Mouse (Mus musculus) inflammation-experienced regulatory T-cells, adult 6 months (primary cell): ENCODE results near the gene Nrgn. TPM values are rescaled to one million over a fixed set of nuclear protein-coding genes. Genes with fewer than 3 reads are reported as not detected.

ENCODE experiments used
- ATAC-seq: one replicate; pipeline ENCODE4 v1.8.0; 2017
- polyA plus RNA-seq, 3 experiments: library from polyadenylated mRNA; unstranded; fragments of 100-300 nt; shearing (Covaris generic); gene quantifications; one replicate each; pipeline ENCODE4 v1.2.1; 2017

Nrgn gene
- polyA plus RNA-seq = 10 to 100 TPM in 1 of 3 experiments, under 1 TPM in 1, not detected in 1; 0.58 to 21.3 TPM

DNA sequence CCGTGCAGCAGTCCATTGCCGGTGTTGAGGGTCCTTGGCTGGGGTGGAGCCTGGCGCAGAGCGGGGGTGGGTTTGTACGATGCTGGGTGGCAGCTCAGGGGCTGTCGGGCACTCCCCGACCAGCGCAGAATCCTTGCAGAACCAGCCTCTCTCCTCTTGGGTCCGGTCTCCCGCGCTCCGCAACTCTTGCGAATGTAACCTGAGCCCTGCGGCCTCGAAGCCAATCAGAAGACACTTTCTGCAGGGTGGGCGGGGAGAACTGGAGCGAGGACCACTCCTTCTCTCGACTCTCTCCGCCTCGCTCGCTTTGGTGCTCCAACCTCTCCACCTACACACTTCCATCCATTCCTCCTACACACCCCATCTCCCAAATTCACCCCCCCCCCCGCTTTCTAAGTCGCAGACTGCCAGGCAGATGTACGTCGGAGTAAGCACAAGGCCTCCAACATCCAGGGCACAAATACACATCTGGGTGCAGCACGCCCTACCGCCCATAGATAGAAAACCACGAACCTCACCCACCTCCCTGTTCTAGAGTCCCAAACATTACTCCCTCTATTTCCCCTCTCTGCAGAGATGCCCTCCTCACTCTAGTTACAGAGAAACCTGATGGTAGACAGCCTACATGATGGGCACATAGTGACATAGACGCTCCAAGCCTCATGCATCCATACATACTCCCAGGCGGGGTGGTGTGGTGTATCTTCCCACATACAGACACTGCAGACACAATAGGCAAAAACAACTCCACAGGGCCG lies at the start of gene Nrgn:
Nrgn (minus strand) TSS at position 369 of the 758 bp plus-strand sequence.
- ATAC-seq = peak; percentile 56

DNA sequence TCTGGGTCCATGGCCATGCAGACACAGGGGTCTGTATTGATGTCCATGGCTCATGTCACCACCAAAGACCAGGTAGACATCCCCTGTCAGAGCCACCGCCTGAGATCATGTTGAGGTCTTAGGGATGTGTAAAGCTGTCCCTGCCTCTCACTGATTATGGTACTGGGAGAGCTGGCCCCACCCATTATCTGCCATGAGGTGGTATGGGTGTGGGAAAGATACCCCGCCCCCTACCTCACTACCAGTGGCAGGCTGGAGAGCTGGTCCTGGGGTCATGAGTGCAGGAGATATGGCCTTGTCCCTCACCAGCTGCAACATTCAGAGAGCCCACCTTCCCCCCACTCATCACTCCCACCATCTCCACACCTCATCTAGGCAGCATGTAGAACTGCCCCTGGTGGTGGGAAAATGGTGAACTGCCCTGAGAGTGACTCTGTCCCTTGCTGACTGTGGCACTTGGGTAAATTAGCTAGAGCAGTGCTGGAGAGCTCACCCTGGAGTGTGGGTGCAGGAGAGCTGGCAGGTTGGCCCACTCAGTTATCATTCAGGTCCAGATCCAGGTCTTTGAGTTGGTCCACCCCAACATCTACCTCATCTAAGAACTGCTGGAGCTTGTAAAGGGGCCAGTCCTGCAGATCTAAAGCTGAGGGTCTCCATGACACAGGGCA lies 48.0 kb upstream of the Nrgn start:
- no peak for ATAC-seq

DNA sequence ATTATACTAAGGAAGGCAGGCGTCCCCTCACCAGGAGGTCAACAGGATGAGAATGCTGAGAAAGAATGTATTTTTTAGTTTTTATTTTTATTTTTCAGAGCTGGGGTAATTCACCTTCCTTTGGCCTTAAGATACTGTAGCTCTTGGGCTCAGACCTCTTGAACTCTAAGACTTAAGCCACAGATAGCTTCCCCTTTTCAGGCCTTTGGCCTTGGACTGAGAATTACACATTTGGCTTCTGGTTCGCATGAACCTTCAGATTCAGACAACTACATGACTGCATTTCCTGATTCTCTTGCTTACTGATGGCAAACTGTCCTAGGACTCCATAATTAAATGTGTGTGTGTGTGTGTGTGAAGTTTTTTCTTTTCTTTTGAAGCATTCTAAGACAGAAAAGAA lies 45.9 kb upstream of the Nrgn start:
- ATAC-seq = no peak

DNA sequence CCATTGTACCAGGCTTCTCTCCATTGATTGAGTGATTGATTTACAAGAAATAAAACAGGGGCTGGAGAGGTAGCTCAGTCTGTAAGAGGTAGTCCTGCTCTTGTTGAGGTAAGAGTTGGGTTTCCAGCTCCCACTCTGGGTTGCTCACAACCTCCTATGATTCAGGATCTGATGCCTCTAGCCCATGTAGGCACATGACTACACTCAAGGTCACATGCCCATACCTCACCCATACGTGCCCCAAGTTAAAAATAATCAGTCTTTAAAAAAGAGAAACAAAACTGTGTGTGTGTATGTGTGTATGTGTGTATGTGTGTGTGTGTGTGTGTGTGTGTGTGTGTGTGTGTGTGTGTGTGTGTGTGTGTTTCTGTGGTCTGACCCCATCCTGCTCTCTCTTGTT lies 42.9 kb upstream of the Nrgn start:
- no peak for ATAC-seq

DNA sequence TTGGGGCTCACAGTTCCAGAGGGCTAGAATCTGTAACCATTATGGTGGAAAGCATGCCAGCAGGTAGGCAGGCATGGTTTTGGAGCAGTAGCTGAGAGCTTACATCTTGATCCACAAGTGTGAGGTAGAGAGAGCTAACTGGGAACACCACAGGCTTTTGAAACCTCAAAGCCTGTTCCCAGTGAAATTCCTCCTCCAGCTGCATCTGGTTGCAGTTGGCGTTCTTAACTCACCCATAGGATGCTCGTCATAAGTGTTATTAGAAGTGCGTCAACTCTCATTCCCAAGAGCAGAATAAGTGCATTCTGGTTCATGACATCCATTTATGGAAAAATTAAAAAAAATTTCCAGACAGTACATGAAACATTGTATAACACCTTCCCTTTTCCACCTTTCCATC lies 41.0 kb upstream of the Nrgn start:
- no peak for ATAC-seq

DNA sequence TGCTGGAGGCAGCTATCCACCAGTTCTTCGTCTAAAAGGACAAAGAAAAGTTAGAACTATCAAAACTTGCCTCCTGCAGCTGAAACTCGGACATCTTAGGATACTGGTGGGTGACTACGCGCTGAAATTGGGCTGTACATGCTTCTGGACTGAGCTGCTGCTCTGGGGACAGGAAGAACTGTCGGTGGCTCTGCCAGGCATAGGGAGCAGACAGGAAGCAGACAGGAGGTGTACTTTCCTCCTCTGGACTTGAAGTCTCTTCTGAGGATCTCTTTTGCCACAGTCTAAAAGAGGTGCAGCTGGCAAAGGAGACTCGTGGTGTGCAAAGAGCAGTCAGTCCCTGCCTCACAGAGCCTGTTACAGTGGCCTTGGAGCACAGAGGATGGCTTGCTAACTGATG lies 39.9 kb upstream of the Nrgn start:
- no peak for ATAC-seq

DNA sequence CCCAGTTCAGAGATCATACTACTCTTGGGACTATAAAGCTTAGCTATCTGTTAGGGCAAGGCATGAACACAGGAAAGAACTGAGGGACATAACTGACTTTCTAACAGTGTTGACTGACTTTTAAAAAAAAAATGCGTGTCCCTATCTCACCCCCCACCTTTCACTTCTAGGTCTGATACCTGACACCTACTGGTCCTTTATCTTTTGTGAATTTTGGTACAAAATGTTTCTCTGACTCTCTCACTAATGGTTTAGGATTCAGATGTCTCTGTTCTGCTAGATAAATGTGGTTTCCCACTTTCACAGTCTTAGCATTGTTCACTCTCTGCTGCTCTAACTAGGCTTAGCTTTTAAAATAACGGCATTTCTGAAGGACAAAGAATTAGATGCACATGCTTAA lies 39.3 kb upstream of the Nrgn start:
- no peak for ATAC-seq

DNA sequence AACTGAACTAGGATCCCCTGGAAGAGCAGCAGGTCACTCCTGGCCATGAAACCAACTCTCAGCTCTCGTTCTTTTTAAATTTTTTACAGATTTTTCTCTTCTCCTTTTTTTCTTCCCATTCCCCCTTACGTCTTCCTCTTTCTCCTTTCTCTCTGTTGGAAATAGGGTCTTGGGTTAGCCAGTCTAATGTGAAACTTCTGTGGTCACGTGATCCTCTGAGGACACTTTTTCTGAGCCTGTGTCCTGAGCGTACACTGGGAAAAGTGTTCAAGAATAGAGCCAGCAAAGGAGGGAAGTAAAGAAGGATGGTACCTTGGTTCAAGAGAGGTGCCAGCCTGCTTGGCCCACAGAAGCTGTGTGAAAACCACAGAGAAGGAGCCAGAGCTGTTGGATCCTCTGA lies 37.7 kb upstream of the Nrgn start:
- no peak for ATAC-seq

DNA sequence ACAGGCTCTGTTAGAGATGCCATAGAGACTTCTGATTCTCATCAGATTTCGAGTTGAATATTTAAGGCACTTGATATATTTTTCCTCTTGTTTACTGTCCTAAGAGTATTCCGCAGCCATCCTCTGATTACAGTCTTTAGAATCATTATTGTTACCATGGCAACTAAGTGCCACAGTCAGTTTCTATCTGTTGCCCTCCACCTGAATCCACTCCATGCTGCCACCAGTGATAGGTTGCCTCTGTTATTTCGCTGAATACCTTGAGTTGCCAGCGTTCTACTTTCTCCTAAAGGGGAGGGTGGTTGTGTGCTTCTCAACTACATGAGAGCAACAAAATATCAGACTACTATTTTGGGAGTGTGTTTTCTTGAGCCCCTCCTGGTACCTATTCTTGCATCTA lies 34.0 kb upstream of the Nrgn start:
- no peak for ATAC-seq

DNA sequence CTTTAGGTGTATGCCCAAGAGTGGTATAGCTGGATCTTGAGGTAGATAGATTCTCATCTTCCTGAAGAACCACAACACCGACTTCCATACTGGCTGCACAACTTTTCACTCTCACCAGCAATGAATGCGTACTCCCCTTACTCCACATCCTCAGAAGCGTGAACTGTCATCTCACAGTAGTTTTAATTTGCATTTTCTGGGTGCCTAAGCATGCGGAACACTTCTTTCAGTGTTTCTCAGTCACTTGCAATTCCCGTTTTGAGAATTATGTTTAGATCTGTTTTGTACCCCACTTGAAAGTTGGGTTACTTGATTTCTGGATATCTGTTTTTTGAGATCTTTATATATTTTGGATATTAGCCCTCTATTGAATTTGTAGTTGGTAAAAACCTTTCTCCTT lies 30.9 kb upstream of the Nrgn start:
- no peak for ATAC-seq

DNA sequence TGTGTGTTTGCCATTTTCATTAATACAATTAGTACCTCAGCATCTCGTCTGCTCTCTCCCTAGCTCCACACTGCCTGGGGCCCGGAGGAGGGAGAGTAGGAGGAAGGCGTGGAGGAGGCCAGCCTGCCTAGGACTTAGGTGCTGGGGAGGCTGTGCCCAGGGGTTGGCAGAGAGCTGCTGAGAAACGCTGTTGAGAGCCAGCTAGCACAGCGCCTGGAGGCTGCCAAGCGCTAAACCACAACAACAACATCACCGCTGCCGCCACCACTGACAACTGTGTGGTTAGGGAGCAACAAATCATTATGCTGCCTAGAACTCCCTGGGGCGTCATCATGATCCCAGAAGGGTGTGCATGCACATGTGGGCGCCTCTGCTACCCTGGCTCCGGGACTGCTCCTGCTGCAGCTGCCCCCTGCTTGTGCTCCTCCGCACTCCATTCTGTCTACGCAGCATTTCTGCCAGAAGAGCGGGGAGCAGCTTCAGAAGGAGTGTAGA lies 23.8 kb upstream of the Nrgn start:
- ATAC-seq = no peak

DNA sequence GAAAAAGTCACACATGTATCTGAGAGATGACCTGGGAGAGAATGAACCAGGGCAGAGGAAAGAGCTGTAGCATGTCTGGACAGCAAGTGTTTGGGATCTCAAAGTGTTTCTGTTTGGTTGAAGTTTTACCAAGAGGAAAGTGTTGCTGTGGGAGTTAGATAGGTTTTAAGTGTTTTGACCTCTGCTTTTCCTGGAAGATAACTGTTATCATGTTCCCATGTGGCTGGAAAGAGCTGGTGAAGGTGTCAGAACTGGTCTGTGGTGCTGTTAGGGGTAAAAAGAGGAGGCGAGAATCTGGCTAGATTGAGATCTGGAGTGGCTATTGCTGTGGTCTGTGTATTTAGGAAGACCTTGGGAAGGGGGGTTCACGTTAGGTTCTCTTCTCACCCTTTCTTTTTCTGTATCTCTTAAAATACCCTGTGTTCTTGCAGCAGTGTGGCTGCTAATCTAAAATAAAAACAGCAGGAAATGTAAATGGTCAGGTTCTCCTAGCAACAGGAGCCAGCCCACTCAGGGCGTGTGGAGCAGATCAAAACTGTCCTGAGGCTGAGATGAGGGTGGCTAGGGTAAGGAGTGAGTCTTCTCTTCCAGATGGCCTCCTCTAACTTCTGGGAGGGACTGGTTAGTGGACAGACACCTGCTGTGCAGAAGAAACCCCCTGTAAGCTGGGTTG lies 19.6 kb upstream of the Nrgn start:
- no peak for ATAC-seq

DNA sequence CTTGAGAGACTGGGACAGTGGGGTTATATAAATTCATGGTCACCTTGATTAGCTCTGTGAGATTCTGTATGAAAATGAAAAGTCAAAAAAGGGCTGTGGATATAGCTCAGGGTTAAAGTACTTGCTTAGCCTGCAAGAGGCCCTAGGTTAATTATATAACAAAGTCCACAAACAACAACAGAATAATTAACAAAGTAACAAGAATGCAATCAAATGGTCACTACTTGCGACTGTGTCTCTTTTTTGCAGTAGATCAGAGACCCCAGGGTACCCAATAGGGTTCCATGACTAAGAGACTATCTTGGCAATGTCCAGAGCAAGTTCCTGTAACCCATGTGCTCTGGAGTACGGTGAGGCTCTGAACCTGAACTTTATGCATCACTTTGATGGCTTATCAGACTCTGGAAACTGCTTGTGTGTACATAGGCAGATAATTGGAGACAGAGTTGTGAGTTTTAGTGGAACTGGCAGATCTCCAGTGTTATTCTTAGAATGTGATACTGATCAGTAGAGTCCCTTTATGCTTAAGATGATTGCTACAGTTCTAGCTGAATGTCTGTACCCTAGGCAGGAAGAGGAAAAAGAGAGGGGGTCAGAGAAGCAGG lies 16.6 kb upstream of the Nrgn start:
- no peak for ATAC-seq

DNA sequence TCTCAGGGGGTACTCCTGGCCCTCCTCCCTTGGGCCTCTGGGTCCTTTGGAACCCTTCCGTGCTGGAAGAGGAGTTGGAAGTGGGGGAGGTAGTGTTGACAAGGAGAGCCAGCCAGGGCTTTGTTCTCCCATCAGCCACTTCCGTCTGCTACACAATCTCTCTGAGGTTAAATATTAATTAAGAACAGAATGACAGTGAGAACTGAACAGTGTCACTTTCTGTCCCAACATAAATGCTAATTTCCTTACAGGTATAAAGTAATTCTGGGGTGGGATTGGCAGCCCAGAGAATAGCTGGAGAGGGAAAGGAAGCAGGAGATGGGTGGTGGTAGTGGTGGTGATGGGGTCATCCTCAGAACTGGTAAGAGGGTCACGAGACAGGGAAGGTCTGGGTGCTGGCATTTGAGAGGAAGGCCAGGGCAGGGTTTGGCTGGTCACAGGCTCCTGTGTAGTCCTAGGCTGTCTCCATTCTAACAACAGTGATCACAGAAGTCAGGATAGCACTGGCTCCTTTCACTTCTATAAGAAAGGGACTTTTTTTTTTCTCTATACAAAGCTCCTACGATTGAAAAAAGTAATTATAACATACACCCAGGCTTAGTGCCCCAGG lies 16.0 kb upstream of the Nrgn start:
- ATAC-seq = no peak

DNA sequence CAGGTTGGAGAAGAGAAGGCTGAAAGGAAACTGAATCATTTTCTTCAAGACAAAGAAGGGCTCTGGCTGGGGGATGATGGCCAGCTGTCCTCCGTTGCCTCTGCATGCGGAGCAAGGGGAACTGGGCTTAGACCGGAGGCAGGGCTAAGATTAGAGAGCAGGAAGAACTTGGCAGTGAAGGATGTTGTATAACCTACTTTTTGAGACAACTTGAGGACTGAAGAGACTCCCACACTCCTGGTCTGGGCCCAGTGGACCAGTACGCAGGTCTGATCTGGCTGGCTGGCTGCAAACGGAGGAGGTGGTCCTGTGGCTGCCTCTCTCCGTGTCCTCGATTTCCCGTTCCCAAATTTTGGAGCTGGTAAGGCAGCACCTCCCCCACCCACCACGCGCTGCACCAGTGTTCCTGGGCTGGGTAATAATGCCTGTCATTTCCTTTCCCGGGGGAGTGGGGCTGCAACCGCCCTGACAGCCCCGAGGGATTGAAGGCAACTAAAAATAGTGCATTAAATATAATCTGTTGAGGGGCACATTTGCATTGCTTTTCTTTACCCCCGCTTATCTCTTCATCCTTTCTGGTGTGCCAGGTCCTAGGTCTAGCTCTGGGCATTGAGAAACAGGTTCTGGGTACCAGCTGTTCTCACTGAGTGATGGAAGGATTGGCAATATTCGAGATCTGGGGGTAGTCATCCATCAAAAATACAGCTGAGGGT lies 15.3 kb upstream of the Nrgn start:
- no peak for ATAC-seq

DNA sequence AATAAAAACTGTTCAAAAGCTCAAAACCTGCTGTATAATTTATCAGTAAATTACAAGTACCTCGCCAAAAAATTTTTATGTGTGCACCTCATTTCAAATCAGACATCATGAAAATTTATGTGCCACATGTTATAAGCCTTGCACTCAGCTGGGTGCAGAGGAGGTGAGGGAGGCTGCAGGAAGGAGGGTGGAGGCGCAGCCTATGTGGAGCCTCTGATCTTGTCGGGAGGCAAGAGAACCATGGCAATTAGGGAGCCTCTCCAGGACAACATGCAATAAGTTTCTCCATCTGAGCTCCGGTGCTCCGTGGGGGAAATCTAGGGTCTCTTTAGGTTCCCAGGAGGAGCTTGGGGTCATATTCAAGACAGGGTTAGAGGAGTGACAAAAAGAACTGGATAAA lies 14.8 kb upstream of the Nrgn start:
- no peak for ATAC-seq

DNA sequence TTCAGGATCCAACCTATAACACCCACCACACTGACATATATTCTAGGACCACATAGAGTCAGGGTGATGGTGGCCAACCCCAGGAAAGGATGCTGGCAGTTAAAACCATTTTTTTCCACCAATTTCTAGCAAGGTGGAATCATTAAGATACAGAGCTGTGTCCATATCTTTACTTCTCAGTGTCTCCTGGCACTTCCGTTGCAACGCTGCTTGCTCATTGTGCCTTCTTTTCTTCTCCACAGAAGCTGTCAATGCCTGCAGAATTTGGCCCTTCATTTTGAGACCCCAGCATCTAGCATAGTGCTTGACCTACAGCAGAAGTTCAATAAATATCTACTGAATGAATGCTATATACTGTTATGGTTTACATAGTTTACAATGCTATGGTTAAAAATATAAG lies 14.3 kb upstream of the Nrgn start:
- no peak for ATAC-seq

DNA sequence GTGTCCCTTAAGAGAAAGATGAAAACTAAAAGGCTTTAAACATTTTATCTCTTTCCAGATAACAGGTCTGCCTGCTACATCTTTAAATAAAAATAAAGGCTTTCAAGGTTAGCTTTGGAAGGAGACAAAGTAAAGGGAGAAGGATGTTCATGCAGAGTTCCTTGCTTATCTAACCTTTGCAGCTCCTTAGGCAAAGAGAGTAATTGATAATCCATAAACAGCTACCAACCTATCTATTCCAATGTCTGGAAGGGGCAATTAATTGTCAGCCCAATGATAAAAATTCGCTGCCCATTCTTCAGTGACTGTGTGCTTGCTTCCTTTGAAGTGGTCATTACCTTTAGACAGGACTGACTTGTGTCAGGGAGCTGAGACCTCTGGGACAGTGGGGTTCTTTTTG lies 11.1 kb upstream of the Nrgn start:
- no peak for ATAC-seq

DNA sequence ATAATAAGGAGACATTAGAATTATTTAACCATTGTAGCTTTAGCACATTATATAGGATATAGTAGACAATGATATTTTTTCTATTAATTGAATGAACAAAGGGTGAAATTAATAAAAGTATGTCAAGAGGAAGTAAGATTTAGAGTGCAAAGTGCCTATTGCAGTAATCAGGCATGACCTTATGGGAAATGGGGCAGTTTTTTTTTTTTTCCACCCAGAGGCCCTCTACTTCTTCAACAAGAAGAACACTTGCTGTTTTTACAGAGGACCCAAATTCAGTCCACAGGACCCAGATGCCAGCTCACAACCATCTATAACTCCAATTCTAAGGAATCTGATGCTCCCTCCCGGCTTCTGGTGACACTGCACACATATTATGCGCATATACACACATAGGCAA lies 7.9 kb upstream of the Nrgn start:
- no peak for ATAC-seq

DNA sequence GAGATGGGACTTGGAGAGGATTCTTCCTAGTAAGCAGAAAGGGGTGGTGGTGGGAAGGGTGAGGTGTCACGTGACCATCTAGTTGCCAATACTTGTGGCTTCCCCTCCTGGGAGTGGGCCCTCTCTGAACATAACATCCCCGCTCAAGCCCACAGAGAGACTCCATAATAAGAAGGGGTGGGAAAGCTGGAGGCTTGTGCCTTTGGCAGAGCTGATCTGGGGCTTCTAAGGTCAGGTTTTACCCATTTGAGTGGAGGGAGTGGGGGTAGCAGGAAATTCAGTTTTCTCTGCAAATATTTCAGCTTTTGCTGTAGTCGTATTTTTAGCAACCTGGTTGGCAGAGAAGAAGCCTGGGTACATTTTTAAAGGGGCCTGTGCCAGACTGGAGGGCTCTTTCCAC lies 3.7 kb upstream of the Nrgn start:
- ATAC-seq = no peak

DNA sequence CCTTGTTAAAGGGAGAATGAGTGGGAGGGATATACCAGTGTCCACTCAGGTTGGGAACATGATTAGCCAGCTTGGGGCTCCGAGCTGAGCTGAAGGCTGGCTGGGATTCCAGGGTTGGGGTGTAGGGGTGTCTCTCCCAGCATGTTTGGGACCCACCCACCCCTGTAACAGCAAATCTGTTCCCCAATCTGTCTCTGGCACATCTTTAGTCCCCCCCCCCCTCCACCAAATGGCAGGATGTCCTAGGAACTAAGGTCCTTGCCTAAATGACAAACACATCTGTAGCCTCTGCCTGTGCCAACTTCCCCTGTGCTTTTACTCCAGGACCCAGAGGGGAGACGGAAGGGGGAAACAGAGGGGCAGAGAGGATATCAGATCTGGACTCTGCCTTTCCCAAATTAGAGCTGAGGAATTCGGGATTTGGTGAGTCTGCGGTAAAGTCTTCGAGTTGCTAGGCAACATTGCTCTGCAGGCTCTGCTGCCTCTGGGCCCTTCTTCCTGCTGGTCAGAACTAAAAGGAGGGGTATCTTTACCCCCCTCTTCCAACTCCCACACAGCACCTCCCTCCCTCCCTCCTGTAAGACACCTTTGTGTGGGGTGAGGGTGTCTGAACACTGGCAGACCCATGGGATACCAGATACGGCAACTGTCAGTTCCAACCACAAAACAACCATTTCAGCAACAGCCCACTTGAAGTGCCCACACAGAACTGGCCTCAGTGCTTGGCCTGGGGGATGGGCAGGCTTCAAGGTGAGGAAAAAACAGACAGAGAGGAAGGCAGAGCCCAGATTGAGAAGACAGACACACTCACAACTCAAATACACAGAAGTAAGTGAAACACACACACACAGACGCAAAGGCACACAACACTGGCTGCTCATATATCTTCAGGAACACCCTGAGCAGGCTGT lies 2.4 kb upstream of the Nrgn start, which contains the start of gene Siae:
Siae (plus strand) TSS at position 861 of the 911 bp plus-strand sequence.
- ATAC-seq = no peak
